Mouse (Mus musculus) left cerebral cortex, adult 2 months (tissue): ENCODE results near the gene Msto1. TPM values are rescaled to one million over a fixed set of nuclear protein-coding genes. Genes with fewer than 3 reads are reported as not detected.
"Not testable (repeated sequence)": the region's sequence is repeated elsewhere in the genome, so short reads cannot be mapped to it uniquely, and the experiment has no call there.

Experiments
- DNase-seq, 2 experiments: peaks; one replicate each; pipeline ENCODE4 v3.0.0; 2021 to 2022; ENCODE audit warnings: low spot score in 2 of 2, mixed read lengths in 1 of 2; ENCODE audit errors: extremely low spot score in 1 of 2
- H3K27ac ChIP-seq: fragments of 200-600 bp; 2 replicates; pipeline ENCODE4 v1.8.1; 2022
- H3K4me3 ChIP-seq: fragments of 200-600 bp; 2 replicates; pipeline ENCODE4 v1.8.1; 2022
- CTCF ChIP-seq: fragments of 200-600 bp; IDR thresholded peaks from 2 replicates; pipeline ENCODE4 v1.8.1; 2022; ENCODE audit warnings: antibody characterized with exemption, mild to moderate bottlenecking, moderate library complexity
- intact Hi-C: fragments of 180-260 bp; cut with DNase I; formaldehyde crosslinking; loops from one replicate; pipeline ENCODE4 v1.15.1; 2025
- long read RNA-seq, 2 experiments: library from polyadenylated mRNA; stranded (forward); transcript quantifications; one replicate each; pipeline ENCODE4 v2.0.0; 2021; ENCODE audit warnings: borderline mapping rate in 2 of 2
- total RNA-seq, 2 experiments: library from RNA; stranded (reverse); gene quantifications; 2 replicates each; pipeline ENCODE4 v1.2.3; 2021

The Msto1 gene
- 10 to 100 TPM; 20.2 TPM for total RNA-seq
- long read RNA-seq, experiment 1, transcript Msto1-202 (14 exons, 1,875 nt) = major isoform, 17 of 32 reads
- long read RNA-seq, experiment 1, partial matches to known transcripts = 7 of 32 reads
- long read RNA-seq, experiment 1, other reads (novel, unspliced or antisense) = 8 of 32 reads
- long read RNA-seq, experiment 2, transcript Msto1-202 (14 exons, 1,875 nt) = major isoform, 10 of 20 reads
- long read RNA-seq, experiment 2, partial matches to known transcripts = 2 of 20 reads
- long read RNA-seq, experiment 2, other reads (novel, unspliced or antisense) = 8 of 20 reads

GRCm38 (mm10) chr3:88913511-88914383, at the start of gene Msto1:
Msto1 (minus strand) TSS chr3:88913999.
- DNase-seq = peak; percentile 89 to 94
- peak within 1 kb of the TSS; percentile 81 for H3K4me3 ChIP-seq
- intact Hi-C loops = no loop called here
- no peak; the same call in 1 of the 2 replicates for TF ChIP-seq CTCF
- peak within 1 kb of the TSS; percentile 94 for H3K27ac ChIP-seq

GRCm38 (mm10) chr3:88963211-88963610, 49.4 kb upstream of the Msto1 start:
- intact Hi-C loops, H3K4me3 ChIP-seq, H3K27ac ChIP-seq, DNase-seq: not testable (repeated sequence)

GRCm38 (mm10) chr3:88953736-88954135, 39.9 kb upstream of the Msto1 start:
- TF ChIP-seq CTCF = no peak
- intact Hi-C loops = no loop called here
- H3K4me3 ChIP-seq = no peak overlapping the region
- H3K27ac ChIP-seq = no peak overlapping the region
- no peak for DNase-seq

GRCm38 (mm10) chr3:88953246-88953645, 39.4 kb upstream of the Msto1 start:
- intact Hi-C loops = no loop called here

GRCm38 (mm10) chr3:88951327-88951800, 37.6 kb upstream of the Msto1 start:
- TF ChIP-seq CTCF = no peak
- Histone ChIP-seq H3K27ac (peak overlapping the region; percentile 95), H3K4me3 (peak overlapping the region; percentile 97)
- intact Hi-C loops = no loop called here
- no peak for DNase-seq

More at GRCm38 (mm10) chr3:88953246-88953645, 39.4 kb upstream of the Msto1 start:
- no peak for TF ChIP-seq CTCF
- Histone ChIP-seq H3K27ac (no peak overlapping the region), H3K4me3 (no peak overlapping the region)
- no peak for DNase-seq

- DNase-seq = peak; percentile 67 to 72
- H3K4me3 ChIP-seq = peak within 1 kb of the TSS; percentile 97
- H3K27ac ChIP-seq = peak within 1 kb of the TSS; percentile 95
- TF ChIP-seq CTCF = peak; percentile 45
- intact Hi-C loops = no loop called here
These were observed 37.0 kb upstream of the Msto1 start, which contains the start of the genes Ash1l and Dap3 for GRCm38 (mm10) chr3:88950576-88951326. Ash1l (plus strand) TSS chr3:88950622. Dap3 (minus strand) TSS chr3:88951181.

- Histone ChIP-seq H3K4me3 (peak overlapping the region; percentile 97), H3K27ac (peak overlapping the region; percentile 95)
- intact Hi-C loops = loop anchor here (10.0 kb wide), 1 partner anchor 215 kb away; the partner anchor contains the start of genes Clk2 and Hcn3
- TF ChIP-seq CTCF = no peak; the same call in 1 of the 2 replicates
- peak; percentile 78 to 87 for DNase-seq
These were observed 36.2 kb upstream of the Msto1 start for GRCm38 (mm10) chr3:88949786-88950575.

- TF ChIP-seq CTCF = no peak
- Histone ChIP-seq H3K27ac (no peak overlapping the region), H3K4me3 (no peak overlapping the region)
- intact Hi-C loops = loop anchor here (10.0 kb wide), 1 partner anchor 221 kb away; the partner anchor contains the start of genes Clk2 and Hcn3
- no peak for DNase-seq
These were observed 30.3 kb upstream of the Msto1 start for GRCm38 (mm10) chr3:88944109-88944508.

- Histone ChIP-seq H3K4me3 (no peak overlapping the region), H3K27ac (no peak overlapping the region)
- TF ChIP-seq CTCF = no peak
- intact Hi-C loops = loop anchor here (10.0 kb wide), 1 partner anchor 222 kb away; the partner anchor contains the start of genes Clk2 and Hcn3
- no peak for DNase-seq
These were observed 28.6 kb upstream of the Msto1 start for GRCm38 (mm10) chr3:88942316-88942880.

- no peak for DNase-seq
- no peak overlapping the region for H3K4me3 ChIP-seq
- intact Hi-C loops = loop anchor here (2.0 to 10.0 kb wide), 2 partner anchors 91 to 225 kb away; partner anchors contain the start of genes Clk2 and Hcn3
- peak; percentile 74 for TF ChIP-seq CTCF
- no peak overlapping the region for H3K27ac ChIP-seq
These were observed 25.9 kb upstream of the Msto1 start for GRCm38 (mm10) chr3:88939749-88940148.
